Mouse (Mus musculus): ENCODE measurements around the gene Olfr644.

GRCm38 (mm10) chr7:104021651-104022050 lies 50.0 kb downstream of the Olfr644 start:
- TF ChIP-seq POLR2A (IDR thresholded peaks at IDR 0.05; ENCODE audit: borderline replicate concordance, control insufficient read depth, low read depth, low read length): no peak
- TF ChIP-seq CTCF (IDR thresholded peaks at IDR 0.05; ENCODE audit: control insufficient read depth, insufficient read depth, low read length): no peak

Measured in bone marrow, adult 2 months (tissue).